Mouse (Mus musculus) thymus, adult 2 months (tissue): ENCODE data around the gene Msmo1.

Experiments used
- CTCF ChIP-seq: fragments of 200-500 bp; IDR thresholded peaks from 2 replicates; pipeline ENCODE4 v1.5.1; 2012; ENCODE audit warnings: mild to moderate bottlenecking, control low read depth, low read length, moderate library complexity, borderline replicate concordance; ENCODE audit not compliant: control insufficient read depth, poor library complexity, insufficient read depth; ENCODE audit errors: extremely low read depth
- POLR2A ChIP-seq: fragments of 200-500 bp; IDR thresholded peaks from 2 replicates; pipeline ENCODE4 v1.6.1; 2012; ENCODE audit warnings: mild to moderate bottlenecking, low read length, control low read depth, moderate library complexity; ENCODE audit not compliant: control insufficient read depth, poor library complexity, insufficient read depth; ENCODE audit errors: extremely low read depth

DNA sequence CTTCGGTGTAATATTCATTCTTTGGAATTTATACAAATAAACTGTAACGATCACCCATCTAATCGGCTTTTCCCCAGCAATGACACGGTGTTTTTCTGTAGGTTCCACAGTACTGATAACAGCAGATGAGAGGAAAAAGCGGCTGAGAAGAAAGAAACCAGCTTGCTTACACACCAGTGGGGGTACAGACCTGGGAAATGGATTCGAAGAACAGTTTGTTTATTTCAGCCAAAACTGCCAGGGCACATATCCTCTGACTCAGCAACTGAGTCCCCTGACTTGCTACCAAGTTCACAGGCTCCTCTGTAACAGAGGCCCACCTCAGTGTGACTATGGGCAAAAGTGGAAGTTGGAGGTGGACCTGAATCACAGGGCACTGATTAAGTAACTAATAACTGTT lies 48.4 kb upstream of the Msmo1 start:
- TF ChIP-seq CTCF (no peak), POLR2A (no peak)
